Mouse (Mus musculus): ENCODE data around the gene Pfn3.

Gene Pfn3

GRCm38 (mm10) chr13:55398088-55398487 is 16.9 kb downstream of the Pfn3 start, which contains the start of gene Slc34a1:
Slc34a1 (plus strand) TSS chr13:55398187.
- no peak for DNase-seq (ENCODE audit: low spot score)

GRCm38 (mm10) chr13:55392933-55393332 is 22.1 kb downstream of the Pfn3 start:
- no peak for DNase-seq (ENCODE audit: low spot score)

- DNase-seq (ENCODE audit: low spot score) = no peak
Measured at GRCm38 (mm10) chr13:55391626-55392029, 23.4 kb downstream of the Pfn3 start.

- DNase-seq (ENCODE audit: low spot score) = no peak
Measured at GRCm38 (mm10) chr13:55390644-55391043, 24.4 kb downstream of the Pfn3 start.

GRCm38 (mm10) chr13:55381790-55382189 is 33.2 kb downstream of the Pfn3 start:
- no peak for DNase-seq (ENCODE audit: low spot score)

- no peak for DNase-seq (ENCODE audit: low spot score)
Measured at GRCm38 (mm10) chr13:55378907-55379580, 36.0 kb downstream of the Pfn3 start.

GRCm38 (mm10) chr13:55375877-55376276 is 39.2 kb downstream of the Pfn3 start:
- DNase-seq (ENCODE audit: low spot score) = no peak

GRCm38 (mm10) chr13:55374206-55374924 is 40.7 kb downstream of the Pfn3 start:
- no peak for DNase-seq (ENCODE audit: low spot score)

- no peak for DNase-seq (ENCODE audit: low spot score)
Measured at GRCm38 (mm10) chr13:55371740-55372139, 43.3 kb downstream of the Pfn3 start.

GRCm38 (mm10) chr13:55371007-55371681 is 43.9 kb downstream of the Pfn3 start:
- DNase-seq (ENCODE audit: low spot score) = no peak

GRCm38 (mm10) chr13:55370234-55370633 is 44.8 kb downstream of the Pfn3 start:
- DNase-seq (ENCODE audit: low spot score) = no peak

GRCm38 (mm10) chr13:55369531-55370114 is 45.4 kb downstream of the Pfn3 start, which contains the start of gene Rgs14:
Rgs14 (plus strand) TSS chr13:55369732.
- DNase-seq (ENCODE audit: low spot score) = no peak

GRCm38 (mm10) chr13:55368401-55368800 is 46.6 kb downstream of the Pfn3 start:
- no peak for DNase-seq (ENCODE audit: low spot score)
